Comparison of ENCODE assay signal across 30 mouse cellular contexts in the genomic region with DNA sequence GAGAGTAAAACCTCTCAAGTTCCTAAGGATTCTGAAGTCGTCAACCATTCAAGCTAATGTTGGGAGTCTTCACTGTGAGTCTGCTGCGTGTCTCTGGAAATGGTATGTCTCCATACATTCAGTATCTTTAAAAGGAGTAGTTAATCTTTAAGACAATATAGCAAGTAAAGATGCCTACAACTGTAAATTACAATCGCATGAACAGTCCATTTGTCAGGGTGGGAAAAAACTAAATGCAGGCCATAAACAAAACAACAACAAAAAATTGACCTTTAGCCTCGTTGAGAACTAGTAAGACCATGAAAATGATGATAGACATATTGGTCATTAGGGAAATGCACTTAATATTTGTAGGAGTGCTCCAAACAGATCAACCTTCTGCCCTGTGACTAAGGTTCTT. TPM values are rescaled to one million over a fixed set of nuclear protein-coding genes. Genes with fewer than 3 reads are reported as not detected.
"Had no signal": no experiment of that assay in that cellular context is flagged by ENCODE, and none has a peak within 500 bp of the region (broad histone marks: within the 10 kb centered on the region; RNA-seq: fewer than 3 reads in every experiment).

A gene (minus strand): TSS at position 101 of the 400 bp plus-strand sequence.

- H3K9me3 ChIP-seq: limb, embryonic 10.5 days; limb, embryonic 12.5 days; limb, embryonic 13.5 days; limb, embryonic 15.5 days; liver, embryonic 12.5 days; liver, embryonic 13.5 days; liver, embryonic 15.5 days; lung, embryonic 15.5 days; midbrain, embryonic 10.5 days; midbrain, embryonic 12.5 days; midbrain, embryonic 13.5 days; midbrain, embryonic 15.5 days; neural tube, embryonic 12.5 days had no signal

- H3K4me2 ChIP-seq: limb, embryonic 12.5 days; limb, embryonic 13.5 days; limb, embryonic 15.5 days; liver, embryonic 11.5 days; liver, embryonic 12.5 days; liver, embryonic 13.5 days; liver, embryonic 15.5 days; lung, embryonic 14.5 days; lung, embryonic 15.5 days; midbrain, embryonic 11.5 days; midbrain, embryonic 12.5 days; midbrain, embryonic 13.5 days; midbrain, embryonic 15.5 days; neural tube, embryonic 12.5 days had no signal

- H3K36me3 ChIP-seq: limb, embryonic 10.5 days; limb, embryonic 12.5 days; limb, embryonic 13.5 days; limb, embryonic 15.5 days; liver, embryonic 12.5 days; liver, embryonic 13.5 days; liver, embryonic 15.5 days; lung, embryonic 15.5 days; midbrain, embryonic 10.5 days; midbrain, embryonic 12.5 days; midbrain, embryonic 13.5 days; midbrain, embryonic 15.5 days; neural tube, embryonic 12.5 days had no signal

- H3K9ac ChIP-seq: limb, embryonic 12.5 days; limb, embryonic 13.5 days; limb, embryonic 15.5 days; liver, embryonic 12.5 days; liver, embryonic 13.5 days; liver, embryonic 14.5 days; liver, embryonic 15.5 days; liver, postnatal 0 days; lung, embryonic 14.5 days; lung, embryonic 15.5 days; midbrain, embryonic 12.5 days; midbrain, embryonic 13.5 days; midbrain, embryonic 15.5 days; neural tube, embryonic 12.5 days had no signal

- H3K27ac ChIP-seq: limb, embryonic 10.5 days; limb, embryonic 12.5 days; limb, embryonic 13.5 days; limb, embryonic 15.5 days; liver, embryonic 12.5 days; liver, embryonic 13.5 days; liver, embryonic 14.5 days; liver, embryonic 15.5 days; lung, embryonic 15.5 days; macrophage; midbrain, embryonic 10.5 days; midbrain, embryonic 12.5 days; midbrain, embryonic 13.5 days; midbrain, embryonic 15.5 days; neural tube, embryonic 12.5 days had no signal

- H3K4me1 ChIP-seq: limb, embryonic 10.5 days; limb, embryonic 12.5 days; limb, embryonic 13.5 days; limb, embryonic 15.5 days; liver, embryonic 12.5 days; liver, embryonic 13.5 days; liver, embryonic 15.5 days; lung, embryonic 15.5 days; megakaryocyte, embryonic 14.5 days; midbrain, embryonic 10.5 days; midbrain, embryonic 12.5 days; midbrain, embryonic 13.5 days; midbrain, embryonic 15.5 days; neural tube, embryonic 12.5 days had no signal

- H3K4me3 ChIP-seq: limb, embryonic 10.5 days; limb, embryonic 12.5 days; limb, embryonic 13.5 days; limb, embryonic 15.5 days; liver, embryonic 12.5 days; liver, embryonic 13.5 days; liver, embryonic 15.5 days; lung, embryonic 15.5 days; megakaryocyte, embryonic 14.5 days; midbrain, embryonic 10.5 days; midbrain, embryonic 12.5 days; midbrain, embryonic 13.5 days; midbrain, embryonic 15.5 days; myocyte; neural tube, embryonic 12.5 days had no signal

- H3K27me3 ChIP-seq: limb, embryonic 12.5 days; limb, embryonic 13.5 days; limb, embryonic 15.5 days; liver, embryonic 12.5 days; liver, embryonic 13.5 days; liver, embryonic 15.5 days; lung, embryonic 15.5 days; megakaryocyte, embryonic 14.5 days; midbrain, embryonic 12.5 days; midbrain, embryonic 13.5 days; midbrain, embryonic 15.5 days; neural tube, embryonic 12.5 days had no signal

- ATAC-seq: liver, embryonic 12.5 days; liver, postnatal 0 days; lung, postnatal 0 days; midbrain, embryonic 13.5 days; midbrain, embryonic 15.5 days; midbrain, embryonic 16.5 days had no signal

RNA-seq across cellular contexts. Expression of the gene that starts here (rescaled TPM):
- polyA plus RNA-seq: limb, embryonic 10.5 days; limb, embryonic 12.5 days; limb, embryonic 13.5 days; limb, embryonic 14.5 days; limb, embryonic 15.5 days; liver, adult 2 months; liver, embryonic 11.5 days; liver, embryonic 12.5 days; liver, embryonic 13.5 days; liver, embryonic 14.5 days; liver, embryonic 15.5 days; liver, embryonic 16.5 days; liver, postnatal 0 days; lung, adult 2 months; lung, embryonic 14.5 days; lung, embryonic 15.5 days; lung, embryonic 16.5 days; lung, postnatal 0 days; macrophage; midbrain, embryonic 12.5 days; midbrain, embryonic 13.5 days; midbrain, embryonic 14.5 days; midbrain, embryonic 15.5 days; myocyte; neural tube, embryonic 11.5 days; neural tube, embryonic 12.5 days had no signal
